Mouse (Mus musculus) liver, embryonic 15.5 days (tissue): ENCODE measurements around the gene Zmym6. TPM values are rescaled to one million over a fixed set of nuclear protein-coding genes. Genes with fewer than 3 reads are reported as not detected.
"Not testable (repeated sequence)": the region's sequence is repeated elsewhere in the genome, so short reads cannot be mapped to it uniquely, and the experiment has no call there.

Experiments
- ATAC-seq: fragments of 200-750 bp; cut with Nextera tagmentation; 2 replicates; pipeline ENCODE4 v1.8.0; 2017; ENCODE audit warnings: moderate number of reproducible peaks, mild to moderate bottlenecking, moderate library complexity; ENCODE audit not compliant: insufficient read depth
- H3K27ac ChIP-seq: fragments of 300-500 bp; sonication (generic); replicated peaks from 2 replicates; pipeline ENCODE4 v1.5.1; 2015; ENCODE audit warnings: mild to moderate bottlenecking, inconsistent platforms
- H3K27me3 ChIP-seq: fragments of 300-500 bp; sonication (generic); 2 replicates; pipeline ENCODE4 v1.6.1; 2015; ENCODE audit warnings: mild to moderate bottlenecking, inconsistent platforms
- H3K36me3 ChIP-seq: fragments of 300-500 bp; sonication (generic); replicated peaks from 2 replicates; pipeline ENCODE4 v1.6.1; 2015; ENCODE audit warnings: moderate library complexity, mild to moderate bottlenecking, inconsistent platforms
- H3K4me1 ChIP-seq: fragments of 300-500 bp; sonication (generic); replicated peaks from 2 replicates; pipeline ENCODE4 v1.6.1; 2015; ENCODE audit warnings: inconsistent platforms
- H3K4me2 ChIP-seq: fragments of 300-500 bp; sonication (generic); 2 replicates; pipeline ENCODE4 v1.6.1; 2015; ENCODE audit warnings: moderate library complexity, mild to moderate bottlenecking, inconsistent platforms
- H3K4me3 ChIP-seq: fragments of 300-500 bp; sonication (generic); replicated peaks from 2 replicates; pipeline ENCODE4 v1.5.1; 2015; ENCODE audit warnings: mild to moderate bottlenecking, inconsistent platforms
- H3K9ac ChIP-seq: fragments of 300-500 bp; sonication (generic); 2 replicates; pipeline ENCODE4 v1.6.1; 2015; ENCODE audit warnings: moderate library complexity, mild to moderate bottlenecking, inconsistent platforms
- H3K9me3 ChIP-seq: fragments of 300-500 bp; sonication (generic); replicated peaks from 2 replicates; pipeline ENCODE4 v1.6.1; 2016; ENCODE audit warnings: inconsistent platforms
- WGBS: fragments of 180-500 bp; shearing (Covaris S2); methylation state at CpG from one replicate; pipeline ENCODE4 v1.1.7; 2015; ENCODE audit warnings: mixed read lengths; ENCODE audit not compliant: insufficient replicate concordance; 5-methylcytosine and 5-hydroxymethylcytosine counted together
- polyA plus RNA-seq: library from polyadenylated mRNA; unstranded; fragments of >200 nt; fragmentation: Nextera tagmentation; extraction: Ambion mirVana; gene quantifications from 2 replicates; pipeline ENCODE4 v1.2.1, GENCODE M21; 2015

The Zmym6 gene
- polyA plus RNA-seq, 1 experiment from 2014 or later, result 2.8 TPM

GRCm38 (mm10) chr4:127064051-127064450 lies 13.1 kb upstream of the Zmym6 start:
- Histone ChIP-seq H3K4me2 (no peak overlapping the region), H3K27ac (no peak overlapping the region), H3K36me3 (0 out of 2 replicates have a peak, but pooled peaks cover 4% of the 10 kb centered on the region), H3K9ac (no peak overlapping the region), H3K4me3 (no peak overlapping the region), H3K4me1 (peaks cover 17% of the 10 kb centered on the region), H3K27me3 (no peaks in the 10 kb centered on the region), H3K9me3 (no peaks in the 10 kb centered on the region)
- ATAC-seq, result no peak
- 45% methylated on average over 1 of the region's 1 CpGs for WGBS

GRCm38 (mm10) chr4:127074915-127075314 lies 2.3 kb upstream of the Zmym6 start:
- Histone ChIP-seq H3K4me3 (no peak overlapping the region), H3K27ac (no peak overlapping the region), H3K9me3 (no peaks in the 10 kb centered on the region), H3K9ac (no peak overlapping the region), H3K4me2 (no peak overlapping the region), H3K36me3 (no peaks in the 10 kb centered on the region), H3K27me3 (no peaks in the 10 kb centered on the region; the same call in 1 of the 2 replicates), H3K4me1 (peaks cover 14% of the 10 kb centered on the region)
- WGBS, result 45% methylated on average over 1 of the region's 1 CpGs
- no peak for ATAC-seq

GRCm38 (mm10) chr4:127080806-127081205 lies 3.6 kb downstream of the Zmym6 start:
- 41% methylated on average over 1 of the region's 1 CpGs for WGBS
- H3K4me2 ChIP-seq, result no peak overlapping the region
- H3K27me3 ChIP-seq, result no peaks in the 10 kb centered on the region
- no peak overlapping the region for H3K9ac ChIP-seq
- ATAC-seq, result no peak
- H3K9me3 ChIP-seq, result no peaks in the 10 kb centered on the region
- no peak overlapping the region for H3K27ac ChIP-seq
- H3K4me1 ChIP-seq, result peaks cover 14% of the 10 kb centered on the region
- H3K36me3 ChIP-seq, result no peaks in the 10 kb centered on the region
- no peak overlapping the region for H3K4me3 ChIP-seq

- H3K4me2 ChIP-seq, result no peak overlapping the region
- no peak for ATAC-seq
- H3K9me3 ChIP-seq, result no peaks in the 10 kb centered on the region
- no peak overlapping the region for H3K9ac ChIP-seq
- 72% methylated on average over 2 of the region's 2 CpGs for WGBS
- no peak overlapping the region for H3K4me3 ChIP-seq
- H3K27ac ChIP-seq, result no peak overlapping the region
- H3K4me1 ChIP-seq, result peaks cover under 1% of the 10 kb centered on the region; the same call in 1 of the 2 replicates
- no peaks in the 10 kb centered on the region for H3K27me3 ChIP-seq
- no peaks in the 10 kb centered on the region for H3K36me3 ChIP-seq
These were observed 5.9 kb downstream of the Zmym6 start for GRCm38 (mm10) chr4:127083131-127083530.

- WGBS, result 66% methylated on average over 1 of the region's 1 CpGs
- no peak overlapping the region for H3K9ac ChIP-seq
- H3K27ac ChIP-seq, result no peak overlapping the region
- no peaks in the 10 kb centered on the region for H3K27me3 ChIP-seq
- no peak overlapping the region for H3K4me2 ChIP-seq
- H3K36me3 ChIP-seq, result no peaks in the 10 kb centered on the region; the same call in 1 of the 2 replicates
- H3K9me3 ChIP-seq, result no peaks in the 10 kb centered on the region
- H3K4me3 ChIP-seq, result no peak overlapping the region
- no peak for ATAC-seq
- H3K4me1 ChIP-seq, result no peaks in the 10 kb centered on the region
These were observed 8.6 kb downstream of the Zmym6 start for GRCm38 (mm10) chr4:127085761-127086160.

- ATAC-seq, result no peak
- Histone ChIP-seq H3K9me3 (no peaks in the 10 kb centered on the region), H3K4me3 (no peak overlapping the region), H3K27me3 (no peaks in the 10 kb centered on the region), H3K27ac (no peak overlapping the region), H3K4me1 (no peaks in the 10 kb centered on the region), H3K36me3 (no peaks in the 10 kb centered on the region; the same call in 1 of the 2 replicates), H3K4me2 (no peak overlapping the region), H3K9ac (no peak overlapping the region)
- WGBS, result 73% methylated on average over 1 of the region's 1 CpGs
These were observed 14.0 kb downstream of the Zmym6 start for GRCm38 (mm10) chr4:127091188-127091587.

- Histone ChIP-seq H3K9ac (no peak overlapping the region), H3K36me3 (no peaks in the 10 kb centered on the region), H3K27ac (no peak overlapping the region), H3K9me3 (no peaks in the 10 kb centered on the region), H3K4me3 (no peak overlapping the region), H3K4me2 (no peak overlapping the region), H3K4me1 (no peaks in the 10 kb centered on the region), H3K27me3 (no peaks in the 10 kb centered on the region)
- 65% methylated on average over 4 of the region's 4 CpGs for WGBS
- no peak for ATAC-seq
These were observed 17.9 kb downstream of the Zmym6 start for GRCm38 (mm10) chr4:127095090-127095489.

GRCm38 (mm10) chr4:127099552-127099951 lies 22.4 kb downstream of the Zmym6 start:
- not testable (repeated sequence) for H3K36me3 ChIP-seq, H3K4me1 ChIP-seq, H3K4me3 ChIP-seq, H3K9ac ChIP-seq, H3K27ac ChIP-seq, ATAC-seq, H3K27me3 ChIP-seq, H3K4me2 ChIP-seq, H3K9me3 ChIP-seq
- 77% methylated on average over 1 of the region's 2 CpGs for WGBS

- WGBS, result 56% methylated on average over 4 of the region's 4 CpGs
- H3K4me1 ChIP-seq, result no peaks in the 10 kb centered on the region
- no peaks in the 10 kb centered on the region for H3K9me3 ChIP-seq
- H3K27me3 ChIP-seq, result no peaks in the 10 kb centered on the region
- no peak for ATAC-seq
- no peak overlapping the region for H3K4me3 ChIP-seq
- no peak overlapping the region for H3K27ac ChIP-seq
- H3K4me2 ChIP-seq, result no peak overlapping the region
- no peak overlapping the region for H3K9ac ChIP-seq
- 0 out of 2 replicates have a peak, but pooled peaks cover 5% of the 10 kb centered on the region for H3K36me3 ChIP-seq
These were observed 30.4 kb downstream of the Zmym6 start for GRCm38 (mm10) chr4:127107566-127107965.

- no peak overlapping the region for H3K27ac ChIP-seq
- no peaks in the 10 kb centered on the region for H3K4me1 ChIP-seq
- H3K4me3 ChIP-seq, result no peak overlapping the region
- no peak overlapping the region for H3K4me2 ChIP-seq
- H3K27me3 ChIP-seq, result no peaks in the 10 kb centered on the region
- 0 out of 2 replicates have a peak, but pooled peaks cover 5% of the 10 kb centered on the region for H3K36me3 ChIP-seq
- H3K9me3 ChIP-seq, result no peaks in the 10 kb centered on the region
- WGBS, result 52% methylated on average over 4 of the region's 4 CpGs
- H3K9ac ChIP-seq, result no peak overlapping the region
- no peak for ATAC-seq
These were observed 33.4 kb downstream of the Zmym6 start for GRCm38 (mm10) chr4:127110570-127110969.

GRCm38 (mm10) chr4:127123391-127123790 lies 46.2 kb downstream of the Zmym6 start, which contains the start of gene Tmem35b:
TSS of gene Tmem35b (plus strand) at chr4:127123691.
- H3K4me2 ChIP-seq, result no peak within 1 kb of the TSS
- H3K36me3 ChIP-seq, result no peaks in the 10 kb centered on the region
- no peak within 1 kb of the TSS for H3K4me3 ChIP-seq
- peaks cover 17% of the 10 kb centered on the region for H3K4me1 ChIP-seq
- no peak within 1 kb of the TSS for H3K27ac ChIP-seq
- H3K9me3 ChIP-seq, result no peaks in the 10 kb centered on the region
- WGBS, result 88% methylated on average over 5 of the region's 5 CpGs
- no peak within 1 kb of the TSS for H3K9ac ChIP-seq
- no peaks in the 10 kb centered on the region for H3K27me3 ChIP-seq
- ATAC-seq, result no peak

- no peak for ATAC-seq
- 74% methylated on average over 1 of the region's 1 CpGs for WGBS
- H3K9ac ChIP-seq, result no peak overlapping the region
- H3K4me1 ChIP-seq, result peaks cover 17% of the 10 kb centered on the region
- H3K9me3 ChIP-seq, result no peaks in the 10 kb centered on the region
- H3K36me3 ChIP-seq, result no peaks in the 10 kb centered on the region
- H3K27ac ChIP-seq, result no peak overlapping the region
- no peak overlapping the region for H3K4me3 ChIP-seq
- H3K27me3 ChIP-seq, result no peaks in the 10 kb centered on the region
- no peak overlapping the region for H3K4me2 ChIP-seq
These were observed 47.1 kb downstream of the Zmym6 start for GRCm38 (mm10) chr4:127124331-127124730.
